Mouse (Mus musculus) liver, embryonic 12.5 days (tissue): ENCODE results near the gene Vmn1r70. TPM values are rescaled to one million over a fixed set of nuclear protein-coding genes. Genes with fewer than 3 reads are reported as not detected.

Experiments used
- ATAC-seq: fragments of 200-750 bp; cut with Nextera tagmentation; 2 replicates; pipeline ENCODE4 v1.8.0; 2017; ENCODE audit warnings: moderate number of reproducible peaks, mild to moderate bottlenecking, moderate library complexity
- H3K27ac ChIP-seq: fragments of 300-500 bp; sonication (generic); 2 replicates; pipeline ENCODE4 v1.5.1; 2016; ENCODE audit warnings: mild to moderate bottlenecking
- H3K27me3 ChIP-seq: fragments of 300-500 bp; sonication (generic); replicated peaks from 2 replicates; pipeline ENCODE4 v1.6.1; 2016; ENCODE audit warnings: mild to moderate bottlenecking, moderate library complexity
- H3K36me3 ChIP-seq: fragments of 300-500 bp; sonication (generic); 2 replicates; pipeline ENCODE4 v1.6.1; 2016; ENCODE audit warnings: mild to moderate bottlenecking, moderate library complexity
- H3K4me1 ChIP-seq: fragments of 300-500 bp; sonication (generic); 2 replicates; pipeline ENCODE4 v1.6.1; 2016
- H3K4me2 ChIP-seq: fragments of 300-500 bp; sonication (generic); 2 replicates; pipeline ENCODE4 v1.6.1; 2016; ENCODE audit warnings: mild to moderate bottlenecking, moderate library complexity
- H3K4me3 ChIP-seq: fragments of 300-500 bp; sonication (generic); 2 replicates; pipeline ENCODE4 v1.5.1; 2016; ENCODE audit warnings: mild to moderate bottlenecking, moderate library complexity
- H3K9ac ChIP-seq: fragments of 300-500 bp; sonication (generic); 2 replicates; pipeline ENCODE4 v1.6.1; 2016; ENCODE audit warnings: mild to moderate bottlenecking, moderate library complexity
- H3K9me3 ChIP-seq: fragments of 300-500 bp; sonication (generic); replicated peaks from 2 replicates; pipeline ENCODE4 v1.6.1; 2016; ENCODE audit warnings: mild to moderate bottlenecking, moderate library complexity
- WGBS: fragments of 180-500 bp; shearing (Covaris S2); methylation state at CpG from one replicate; pipeline ENCODE4 v1.1.7; 2016; ENCODE audit not compliant: insufficient replicate concordance; 5-methylcytosine and 5-hydroxymethylcytosine counted together
- polyA plus RNA-seq: library from polyadenylated mRNA; unstranded; fragments of >200 nt; fragmentation: Nextera tagmentation; extraction: Ambion mirVana; gene quantifications from 2 replicates; pipeline ENCODE4 v1.2.1, GENCODE M21; 2016

Vmn1r70 gene
- polyA plus RNA-seq: not detected in 2 replicates

- no peaks in the 10 kb centered on the region for H3K36me3 ChIP-seq
- 47% methylated on average over 1 of the region's 1 CpGs for WGBS
- no peak within 1 kb of the TSS for H3K4me2 ChIP-seq
- no peak for ATAC-seq
- H3K4me3 ChIP-seq: no peak within 1 kb of the TSS
- H3K27ac ChIP-seq: no peak within 1 kb of the TSS
- H3K9ac ChIP-seq: no peak within 1 kb of the TSS
- H3K4me1 ChIP-seq: no peaks in the 10 kb centered on the region
- no peaks in the 10 kb centered on the region for H3K27me3 ChIP-seq
- H3K9me3 ChIP-seq: 0 out of 2 replicates have a peak, but pooled peaks cover 10% of the 10 kb centered on the region
Measured at GRCm38 (mm10) chr7:10631232-10631631, at the start of gene Vmn1r70. Gene Vmn1r70, plus strand, starts transcription at chr7:10631532.

DNA sequence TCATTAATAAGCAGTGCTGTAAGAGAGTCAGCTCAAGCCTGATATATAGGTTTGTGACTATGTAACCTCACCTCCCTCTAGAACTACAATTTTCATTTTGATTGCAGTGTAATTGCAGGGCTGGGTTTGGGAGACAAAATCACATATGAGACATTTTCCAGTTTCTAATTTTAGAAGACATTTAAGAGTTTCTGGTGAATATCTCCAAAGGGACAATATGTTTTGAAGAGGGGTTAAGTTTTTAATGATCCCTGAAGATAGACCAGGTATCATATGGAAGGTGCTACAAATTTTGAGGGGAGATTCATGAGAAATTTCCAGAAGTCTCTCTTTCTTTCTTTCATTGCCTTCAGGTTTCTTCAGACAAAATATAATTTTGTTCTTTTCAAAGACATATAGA is 17.8 kb upstream of the Vmn1r70 start, which contains the start of gene Vmn1r69:
TSS of gene Vmn1r69 (minus strand) at position 101 of the 400 bp plus-strand sequence.
- Histone ChIP-seq H3K9me3 (peaks cover 2% of the 10 kb centered on the region; the same call in 1 of the 2 replicates), H3K4me1 (no peaks in the 10 kb centered on the region), H3K27ac (no peak within 1 kb of the TSS), H3K36me3 (no peaks in the 10 kb centered on the region), H3K9ac (no peak within 1 kb of the TSS), H3K4me2 (no peak within 1 kb of the TSS), H3K27me3 (no peaks in the 10 kb centered on the region), H3K4me3 (no peak within 1 kb of the TSS)
- ATAC-seq: no peak

Other genes starting within 250 kb of the Vmn1r70 start
- gene Vmn1r67, start 188.2 kb upstream of the Vmn1r70 start, polyA plus RNA-seq: not detected in 2 replicates
- gene Zik1, start 136.1 kb upstream of the Vmn1r70 start, polyA plus RNA-seq: 4.1 and 4.2 TPM in 2 replicates
- not detected in 2 replicates for gene Vmn1r68, start 73.0 kb upstream of the Vmn1r70 start, polyA plus RNA-seq
- gene Vmn1r69, start 17.9 kb upstream of the Vmn1r70 start, polyA plus RNA-seq: not detected in 2 replicates
- not detected in 2 replicates for gene Nlrp4b, start 56.3 kb downstream of the Vmn1r70 start, polyA plus RNA-seq
- not detected in 2 replicates for gene Vmn1r71, start 122.8 kb downstream of the Vmn1r70 start, polyA plus RNA-seq